Mouse (Mus musculus) adrenal gland, adult (tissue): ENCODE measurements around the gene 1700019D03Rik.
"Not testable (repeated sequence)": the region's sequence is repeated elsewhere in the genome, so short reads cannot be mapped to it uniquely, and the experiment has no call there.

ENCODE experiments used
- DNase-seq, 2 experiments: peaks; one replicate each; pipeline ENCODE4 v3.0.0; 2022 to 2023; ENCODE audit warnings: low spot score in 1 of 2; ENCODE audit not compliant: inconsistent age in 2 of 2

1700019D03Rik gene

GRCm38 (mm10) chr1:52955102-52955501 lies 64.9 kb downstream of the 1700019D03Rik start:
- peak; percentile 34 to 75 for DNase-seq

GRCm38 (mm10) chr1:52954456-52954855 lies 65.5 kb downstream of the 1700019D03Rik start:
- DNase-seq: no peak

GRCm38 (mm10) chr1:52953548-52953947 lies 66.4 kb downstream of the 1700019D03Rik start:
- no peak for DNase-seq

GRCm38 (mm10) chr1:52952551-52953397 lies 67.2 kb downstream of the 1700019D03Rik start:
- DNase-seq: peak; percentile 11 to 29

- DNase-seq: peak in 1 of 2 experiments; percentile 34
Observed at GRCm38 (mm10) chr1:52952143-52952542, 67.8 kb downstream of the 1700019D03Rik start.

- no peak for DNase-seq
Observed at GRCm38 (mm10) chr1:52951146-52951868, 68.7 kb downstream of the 1700019D03Rik start.

GRCm38 (mm10) chr1:52947895-52948294 lies 72.1 kb downstream of the 1700019D03Rik start:
- DNase-seq: no peak

- DNase-seq: no peak
Observed at GRCm38 (mm10) chr1:52939021-52939420, 81.0 kb downstream of the 1700019D03Rik start.

- DNase-seq: no peak
Observed at GRCm38 (mm10) chr1:52934494-52934893, 85.5 kb downstream of the 1700019D03Rik start.

GRCm38 (mm10) chr1:52924482-52924881 lies 95.5 kb downstream of the 1700019D03Rik start:
- DNase-seq: not testable (repeated sequence)

GRCm38 (mm10) chr1:52918897-52919296 lies 101.1 kb downstream of the 1700019D03Rik start:
- not testable (repeated sequence) for DNase-seq

- DNase-seq: no peak
Observed at GRCm38 (mm10) chr1:52916655-52917054, 103.3 kb downstream of the 1700019D03Rik start.

GRCm38 (mm10) chr1:52909783-52910182 lies 110.2 kb downstream of the 1700019D03Rik start:
- DNase-seq: no peak

- no peak for DNase-seq
Observed at GRCm38 (mm10) chr1:52884208-52884607, 135.8 kb downstream of the 1700019D03Rik start.
